Mouse (Mus musculus): ENCODE measurements around the gene Wiz. TPM values are rescaled to one million over a fixed set of nuclear protein-coding genes. Genes with fewer than 3 reads are reported as not detected.

Gene Wiz
- total RNA-seq, 2 experiments from 2014 or later = 5.5 to 36.7 TPM

GRCm38 (mm10) chr17:32351269-32351668, 38.0 kb downstream of the Wiz start:
- ATAC-seq (replicated peaks; ENCODE audit: poor library complexity, severe bottlenecking) = no peak

GRCm38 (mm10) chr17:32350382-32350983, 38.8 kb downstream of the Wiz start, which contains the start of gene Akap8l:
TSS of gene Akap8l (minus strand) at chr17:32350607.
- ATAC-seq (replicated peaks; ENCODE audit: poor library complexity, severe bottlenecking) = peak; percentile 94

- ATAC-seq (replicated peaks; ENCODE audit: poor library complexity, severe bottlenecking) = no peak
Observed at GRCm38 (mm10) chr17:32349851-32350381, 39.3 kb downstream of the Wiz start.

- ATAC-seq (replicated peaks; ENCODE audit: poor library complexity, severe bottlenecking) = peak; percentile 69
Observed at GRCm38 (mm10) chr17:32349037-32349732, 40.1 kb downstream of the Wiz start.

- no peak for ATAC-seq (replicated peaks; ENCODE audit: poor library complexity, severe bottlenecking)
Observed at GRCm38 (mm10) chr17:32348406-32348805, 40.8 kb downstream of the Wiz start.

GRCm38 (mm10) chr17:32341102-32341501, 48.1 kb downstream of the Wiz start:
- no peak for ATAC-seq (replicated peaks; ENCODE audit: poor library complexity, severe bottlenecking)

GRCm38 (mm10) chr17:32340110-32340509, 49.1 kb downstream of the Wiz start:
- ATAC-seq (replicated peaks; ENCODE audit: poor library complexity, severe bottlenecking) = no peak; the same call in 1 of the 2 replicates

- peak; percentile 68 for ATAC-seq (replicated peaks; ENCODE audit: poor library complexity, severe bottlenecking)
Observed at GRCm38 (mm10) chr17:32335869-32336268, 53.4 kb downstream of the Wiz start.

- ATAC-seq (replicated peaks; ENCODE audit: poor library complexity, severe bottlenecking) = no peak
Observed at GRCm38 (mm10) chr17:32334921-32335320, 54.3 kb downstream of the Wiz start.

GRCm38 (mm10) chr17:32333675-32334303, 55.5 kb downstream of the Wiz start:
- ATAC-seq (replicated peaks; ENCODE audit: poor library complexity, severe bottlenecking) = no peak

GRCm38 (mm10) chr17:32327501-32327900, 61.7 kb downstream of the Wiz start:
- no peak for ATAC-seq (replicated peaks; ENCODE audit: poor library complexity, severe bottlenecking)

GRCm38 (mm10) chr17:32322809-32323208, 66.4 kb downstream of the Wiz start:
- no peak for ATAC-seq (replicated peaks; ENCODE audit: poor library complexity, severe bottlenecking)

GRCm38 (mm10) chr17:32321836-32322235, 67.4 kb downstream of the Wiz start:
- no peak for ATAC-seq (replicated peaks; ENCODE audit: poor library complexity, severe bottlenecking)

- peak; percentile 72 for ATAC-seq (replicated peaks; ENCODE audit: poor library complexity, severe bottlenecking)
Observed at GRCm38 (mm10) chr17:32321390-32321734, 67.9 kb downstream of the Wiz start.

- peak; percentile 85 for ATAC-seq (replicated peaks; ENCODE audit: poor library complexity, severe bottlenecking)
Observed at GRCm38 (mm10) chr17:32320597-32321389, 68.4 kb downstream of the Wiz start, which contains the start of gene Akap8. TSS of gene Akap8 (minus strand) at chr17:32321238.

GRCm38 (mm10) chr17:32319950-32320349, 69.3 kb downstream of the Wiz start:
- ATAC-seq (replicated peaks; ENCODE audit: poor library complexity, severe bottlenecking) = no peak

- no peak for ATAC-seq (replicated peaks; ENCODE audit: poor library complexity, severe bottlenecking)
Observed at GRCm38 (mm10) chr17:32317708-32318107, 71.5 kb downstream of the Wiz start.

GRCm38 (mm10) chr17:32317032-32317431, 72.2 kb downstream of the Wiz start:
- ATAC-seq (replicated peaks; ENCODE audit: poor library complexity, severe bottlenecking) = no peak

GRCm38 (mm10) chr17:32315560-32315959, 73.7 kb downstream of the Wiz start:
- ATAC-seq (replicated peaks; ENCODE audit: poor library complexity, severe bottlenecking) = no peak

GRCm38 (mm10) chr17:32313892-32314291, 75.3 kb downstream of the Wiz start:
- ATAC-seq (replicated peaks; ENCODE audit: poor library complexity, severe bottlenecking) = no peak
